Mouse (Mus musculus) left cerebral cortex, postnatal 36 days (tissue): ENCODE data around the gene Ralgapa2. TPM values are rescaled to one million over a fixed set of nuclear protein-coding genes. Genes with fewer than 3 reads are reported as not detected.
"Not testable (repeated sequence)": the region's sequence is repeated elsewhere in the genome, so short reads cannot be mapped to it uniquely, and the experiment has no call there.

Source experiments
- DNase-seq, 2 experiments: peaks; one replicate each; pipeline ENCODE4 v3.0.0; 2021 to 2022; ENCODE audit warnings: low spot score in 2 of 2, mixed read lengths in 1 of 2
- intact Hi-C: fragments of 180-260 bp; cut with DNase I; formaldehyde crosslinking; loops from one replicate; pipeline ENCODE4 v1.15.1; 2025
- total RNA-seq, 2 experiments: library from RNA; stranded (reverse); gene quantifications; 2 replicates each; pipeline ENCODE4 v1.2.3; 2021

Ralgapa2 gene
- total RNA-seq, 2 experiments from 2014 or later: 18.8 to 29.0 TPM

DNA sequence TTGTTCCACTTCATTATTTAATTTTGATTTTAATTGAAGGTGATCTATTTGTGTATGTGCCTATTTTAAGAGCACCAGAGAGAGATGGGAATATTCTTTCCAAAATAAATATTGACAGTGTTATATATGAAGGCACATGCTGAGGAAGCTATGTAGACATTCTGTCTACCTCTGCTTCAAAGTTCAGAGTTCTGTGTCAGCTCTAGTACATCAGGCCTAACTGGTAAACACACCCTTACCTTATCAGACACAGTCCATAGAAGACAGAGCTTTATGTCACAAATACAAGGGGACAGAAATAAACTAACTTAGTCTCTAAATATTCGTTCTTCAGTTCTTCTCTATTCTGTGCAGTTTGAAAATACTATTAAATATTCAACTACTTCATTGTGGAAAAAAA lies 12.1 kb downstream of the Ralgapa2 start:
- DNase-seq: no peak
- intact Hi-C loops: no loop called here

DNA sequence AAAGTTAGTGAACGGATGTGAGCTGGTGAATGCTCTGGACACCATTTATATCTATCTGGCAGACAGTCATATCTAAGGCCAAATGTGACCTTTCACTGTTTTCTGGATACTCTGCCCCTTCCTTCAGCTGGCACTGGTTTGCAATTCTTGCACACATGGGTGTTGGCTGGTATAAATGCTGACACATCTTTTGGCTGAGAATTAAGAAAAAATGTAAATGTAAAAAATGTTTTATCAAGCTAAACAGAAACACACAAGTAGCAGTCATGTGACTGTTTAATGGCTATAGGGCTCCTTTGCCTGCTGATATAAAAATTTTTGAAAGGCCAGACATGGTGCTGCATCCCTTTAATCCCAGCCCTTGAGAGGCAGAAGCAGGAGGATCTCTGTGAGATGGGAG lies 13.0 kb downstream of the Ralgapa2 start:
- DNase-seq: no peak
- intact Hi-C loops: no loop called here

DNA sequence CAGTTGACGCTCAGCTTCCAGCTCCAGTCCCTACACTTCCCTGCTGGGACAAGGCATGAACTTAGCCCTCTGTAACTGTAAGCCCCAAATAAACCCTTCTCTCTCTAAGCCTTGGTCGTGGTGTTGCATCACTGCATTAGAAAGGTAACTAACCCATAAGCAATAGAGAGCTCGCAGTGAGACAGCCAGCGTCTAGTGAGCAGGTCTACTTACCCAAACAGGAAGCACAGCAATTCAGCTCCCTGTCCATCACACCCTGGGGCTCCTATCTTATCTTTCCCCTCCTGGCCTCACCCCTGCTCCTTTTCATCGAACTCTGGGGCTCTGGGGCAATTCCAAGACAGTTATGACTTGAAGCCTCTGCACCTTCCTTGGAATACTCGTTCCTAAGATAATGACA lies 13.8 kb downstream of the Ralgapa2 start:
- DNase-seq: no peak
- intact Hi-C loops: no loop called here

DNA sequence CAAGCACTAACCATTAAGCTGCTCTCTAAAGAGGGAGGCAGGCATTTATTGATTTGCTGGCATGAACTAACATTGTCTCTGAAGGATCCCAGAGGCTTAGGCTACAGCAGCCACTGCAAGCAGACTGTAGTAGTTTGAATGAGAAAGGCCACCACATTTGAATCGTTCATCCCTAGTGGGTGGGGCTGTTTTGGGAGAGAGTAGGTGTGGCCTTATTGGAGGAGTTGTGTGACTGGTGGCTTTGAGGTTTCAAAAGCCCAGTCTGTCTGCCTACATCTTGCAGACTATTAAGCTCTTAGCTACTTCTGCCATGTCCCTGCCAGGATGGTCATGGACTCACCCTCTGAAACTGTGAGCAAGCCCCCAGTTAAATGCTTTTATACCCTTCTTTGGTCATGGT lies 15.1 kb downstream of the Ralgapa2 start:
- DNase-seq: no peak
- intact Hi-C loops: no loop called here

DNA sequence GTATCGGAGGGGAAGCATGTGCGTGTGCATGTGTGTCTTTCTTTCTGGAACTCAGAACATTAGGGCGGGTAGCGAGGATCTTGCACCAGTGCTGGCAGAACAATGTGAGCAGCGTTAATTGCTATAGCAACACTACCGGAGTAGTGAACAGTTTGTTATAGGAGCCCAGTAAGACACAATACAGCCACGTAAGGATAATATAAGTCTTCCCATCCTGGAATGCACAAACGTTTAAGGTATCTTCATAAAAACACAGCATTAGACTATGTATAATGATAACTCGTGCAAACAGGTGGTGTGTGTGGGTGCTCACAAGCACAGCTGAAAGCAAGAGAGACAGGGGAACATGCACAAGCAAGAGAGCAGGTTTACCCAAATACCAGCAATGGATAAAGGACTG lies 16.4 kb downstream of the Ralgapa2 start:
- intact Hi-C loops: no loop called here
- no peak for DNase-seq

DNA sequence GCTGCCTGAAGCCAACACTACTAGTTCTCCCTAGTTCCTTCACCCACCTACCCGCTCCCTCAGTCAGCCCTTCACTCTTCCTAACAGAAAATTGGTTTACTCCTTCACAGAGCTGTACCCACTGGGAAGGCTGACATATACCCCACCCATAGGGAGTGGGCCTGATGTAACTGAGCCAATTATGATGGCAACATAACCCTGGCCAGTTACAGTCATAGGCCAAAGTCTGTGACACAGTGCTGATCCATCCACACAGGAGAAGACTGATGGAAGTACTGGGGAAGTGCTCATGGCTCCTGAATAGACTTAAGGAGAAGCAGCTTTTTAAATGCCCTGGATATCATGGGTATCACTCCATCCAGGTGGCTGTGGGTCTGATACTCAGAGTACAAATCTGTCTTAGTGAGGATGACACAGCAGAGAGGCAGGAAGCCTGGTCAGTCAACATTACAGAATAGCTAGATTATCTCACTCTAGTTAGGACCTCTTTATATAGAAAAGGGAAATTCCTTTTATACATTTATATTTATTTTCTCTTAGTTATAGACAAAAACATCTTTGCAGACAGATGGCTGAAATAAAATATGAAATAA lies 18.7 kb downstream of the Ralgapa2 start:
- DNase-seq: no peak

DNA sequence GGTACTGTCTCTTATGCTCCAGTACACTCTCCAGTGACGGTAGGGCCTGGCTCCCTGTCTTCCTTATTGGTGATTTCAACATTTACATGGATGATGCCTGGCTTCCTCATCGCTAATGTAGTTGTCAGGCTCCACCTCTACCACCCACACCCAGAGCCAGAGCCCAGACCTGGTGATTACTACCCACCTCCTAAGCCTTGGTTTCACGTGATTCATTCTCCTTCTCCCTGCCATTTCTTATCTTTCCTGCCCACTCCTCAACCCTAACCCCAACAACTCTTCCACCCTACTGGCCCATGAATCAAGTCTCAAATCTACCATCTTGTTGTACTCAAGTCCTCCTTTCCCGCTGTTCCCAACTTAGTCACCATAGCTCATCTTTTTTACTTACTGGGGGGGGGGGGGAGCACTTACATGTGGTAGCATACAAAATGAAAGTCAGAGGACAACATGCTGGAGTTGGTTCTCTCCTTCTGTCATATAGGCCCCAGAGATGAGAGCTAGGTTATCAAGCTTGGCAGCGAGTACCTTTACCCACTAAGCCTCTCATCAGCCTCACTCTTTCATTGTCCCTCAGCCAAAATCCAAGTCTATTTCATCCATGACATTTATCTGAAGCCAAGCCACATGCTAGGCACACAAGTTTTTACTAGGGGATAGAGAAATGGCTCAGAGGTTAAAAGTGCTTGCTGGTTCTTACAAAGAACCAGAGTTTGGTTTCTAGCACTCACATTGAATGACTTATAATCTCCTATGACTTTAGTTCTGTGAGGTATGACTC lies 20.1 kb downstream of the Ralgapa2 start:
- intact Hi-C loops: no loop called here
- no peak for DNase-seq

More for the DNA sequence above, 18.7 kb downstream of the Ralgapa2 start:
- intact Hi-C loops: no loop called here

DNA sequence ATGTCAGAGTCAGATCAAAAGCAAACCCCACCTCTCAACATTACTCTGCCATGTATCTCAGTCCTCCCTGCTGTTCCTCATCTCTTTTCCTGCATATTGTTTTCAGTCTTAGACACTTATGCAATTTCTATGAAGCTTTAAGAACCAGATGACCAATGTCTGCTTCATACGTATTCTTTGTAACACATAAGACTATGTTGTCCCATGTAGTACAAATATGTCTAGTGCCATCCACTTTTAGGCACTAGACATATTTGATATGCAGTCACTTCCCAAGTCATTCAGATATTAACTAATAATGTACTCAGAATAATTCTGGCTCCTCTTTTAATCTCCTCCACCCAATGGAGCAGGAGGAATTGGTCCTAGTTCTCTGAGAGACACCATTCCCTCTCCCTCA lies 21.2 kb downstream of the Ralgapa2 start:
- intact Hi-C loops: no loop called here
- no peak for DNase-seq

DNA sequence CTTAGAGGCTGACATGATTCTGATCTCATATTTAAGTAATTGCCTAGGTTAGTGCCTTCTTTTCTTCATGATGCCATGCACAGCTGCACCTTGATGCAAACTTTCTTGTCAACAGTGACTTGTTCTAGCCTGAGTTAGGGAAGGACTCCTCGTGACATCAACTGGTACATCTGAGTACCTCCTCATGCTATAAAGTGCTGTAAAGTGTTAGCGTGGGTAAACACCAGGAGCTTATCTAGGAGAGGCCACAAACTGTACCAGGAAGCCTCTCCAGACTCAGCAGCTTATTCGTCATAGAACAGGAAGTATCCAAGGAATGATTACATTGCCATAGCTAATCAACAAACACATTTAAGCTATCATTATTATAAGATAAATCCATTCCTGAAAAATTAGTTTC lies 23.9 kb downstream of the Ralgapa2 start:
- intact Hi-C loops: no loop called here
- DNase-seq: no peak

DNA sequence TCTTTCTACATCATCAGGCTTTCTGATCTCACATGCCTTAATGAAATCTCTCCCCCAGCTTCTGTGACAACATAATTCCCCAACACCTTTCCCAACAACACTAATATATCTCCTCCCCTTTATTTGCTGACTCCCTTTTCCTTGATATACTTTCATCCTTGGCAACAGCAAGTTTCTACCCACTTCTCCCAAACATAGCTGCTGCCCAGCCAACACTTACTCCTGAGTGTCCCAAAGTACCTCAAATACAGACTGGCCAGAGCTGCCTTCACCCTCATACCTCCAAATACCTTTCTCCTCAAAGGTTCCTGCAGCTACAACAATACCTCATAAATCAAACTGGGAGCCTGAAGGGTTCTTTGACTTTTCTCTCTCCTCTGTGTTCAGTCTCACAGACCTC lies 29.3 kb downstream of the Ralgapa2 start:
- intact Hi-C loops: no loop called here
- DNase-seq: no peak

DNA sequence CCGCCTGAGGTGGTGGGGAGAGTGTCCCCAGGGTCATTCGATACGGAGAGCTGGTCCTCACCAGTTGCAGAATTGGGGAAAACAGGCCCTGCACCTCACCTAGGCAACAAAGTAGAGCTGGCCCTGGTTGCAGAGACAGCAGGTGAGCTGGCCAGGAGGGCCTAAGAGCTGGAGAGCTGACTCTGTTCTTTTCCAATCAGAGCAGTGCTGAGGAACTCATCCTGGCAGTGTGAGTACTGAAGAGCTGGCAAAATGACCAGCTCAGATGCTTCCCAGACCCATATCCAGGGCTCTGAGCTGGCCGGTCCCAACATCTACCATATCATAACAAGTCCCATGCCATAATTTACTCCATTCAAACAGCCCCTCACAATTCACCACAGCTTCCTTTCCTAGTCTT lies 34.7 kb downstream of the Ralgapa2 start:
- DNase-seq: no peak
- intact Hi-C loops: no loop called here

DNA sequence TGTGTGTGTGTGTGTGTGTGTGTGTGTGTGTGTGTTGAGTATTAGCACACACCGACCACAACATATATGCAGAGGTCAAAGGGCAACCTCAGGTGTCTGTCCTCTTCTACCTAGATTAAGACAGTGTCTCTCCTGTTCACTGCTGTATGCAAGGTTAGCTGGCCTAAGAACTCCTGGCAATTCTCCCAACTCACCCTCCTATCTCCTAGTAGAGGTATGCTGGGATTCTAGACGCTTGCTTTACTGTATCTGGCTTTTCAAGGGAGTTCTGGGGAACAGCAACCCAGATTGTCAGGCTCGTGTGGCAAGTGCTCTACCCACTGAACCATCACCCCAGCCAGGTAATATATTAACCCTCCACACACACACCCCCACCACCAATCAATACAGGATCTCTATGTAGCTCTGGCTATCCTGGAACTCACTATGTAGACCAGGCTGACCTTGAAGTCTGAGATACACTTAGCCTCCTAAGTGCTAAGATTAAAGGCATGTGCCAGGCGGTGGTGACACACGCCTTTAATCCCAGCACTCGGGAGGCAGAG lies 35.6 kb downstream of the Ralgapa2 start:
- intact Hi-C loops: no loop called here
- DNase-seq: no peak

DNA sequence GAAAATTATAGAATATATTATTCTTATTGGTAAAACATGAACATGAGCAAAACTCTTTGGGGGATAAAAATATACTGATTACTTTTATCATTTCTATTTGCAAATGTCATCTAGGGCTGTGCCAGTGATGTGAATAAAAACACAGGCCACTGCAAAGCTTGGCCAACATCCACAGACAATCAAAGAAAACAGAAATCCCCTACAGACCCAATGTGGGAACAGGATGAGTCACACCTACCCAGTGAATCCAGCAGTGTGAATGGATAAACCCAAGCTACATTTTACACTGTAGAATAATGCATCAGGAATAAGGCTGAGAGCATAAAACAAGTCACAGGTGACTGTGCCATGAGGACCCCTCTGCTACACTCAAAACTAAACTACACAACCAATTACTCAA lies 36.1 kb downstream of the Ralgapa2 start:
- DNase-seq: no peak
- intact Hi-C loops: no loop called here

DNA sequence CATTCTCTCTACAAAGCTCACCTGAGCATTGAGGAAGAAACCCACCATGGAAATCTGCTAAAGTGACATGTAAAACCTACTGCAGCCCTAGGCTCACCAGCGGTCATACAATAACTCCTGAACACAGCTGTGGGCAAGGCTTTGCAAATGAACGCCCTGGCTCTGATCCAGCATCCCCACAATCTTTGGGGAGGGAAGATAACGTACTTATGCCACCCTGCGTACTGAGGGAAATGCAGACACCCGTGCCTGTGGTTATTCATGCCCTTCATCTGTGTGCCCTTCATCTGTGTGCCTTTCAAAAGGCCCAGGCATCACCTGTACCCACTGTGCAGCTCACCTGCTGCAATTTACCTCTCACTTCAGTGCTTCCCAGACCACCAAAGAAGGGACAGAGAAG lies 41.2 kb downstream of the Ralgapa2 start:
- DNase-seq: no peak
- intact Hi-C loops: no loop called here

DNA sequence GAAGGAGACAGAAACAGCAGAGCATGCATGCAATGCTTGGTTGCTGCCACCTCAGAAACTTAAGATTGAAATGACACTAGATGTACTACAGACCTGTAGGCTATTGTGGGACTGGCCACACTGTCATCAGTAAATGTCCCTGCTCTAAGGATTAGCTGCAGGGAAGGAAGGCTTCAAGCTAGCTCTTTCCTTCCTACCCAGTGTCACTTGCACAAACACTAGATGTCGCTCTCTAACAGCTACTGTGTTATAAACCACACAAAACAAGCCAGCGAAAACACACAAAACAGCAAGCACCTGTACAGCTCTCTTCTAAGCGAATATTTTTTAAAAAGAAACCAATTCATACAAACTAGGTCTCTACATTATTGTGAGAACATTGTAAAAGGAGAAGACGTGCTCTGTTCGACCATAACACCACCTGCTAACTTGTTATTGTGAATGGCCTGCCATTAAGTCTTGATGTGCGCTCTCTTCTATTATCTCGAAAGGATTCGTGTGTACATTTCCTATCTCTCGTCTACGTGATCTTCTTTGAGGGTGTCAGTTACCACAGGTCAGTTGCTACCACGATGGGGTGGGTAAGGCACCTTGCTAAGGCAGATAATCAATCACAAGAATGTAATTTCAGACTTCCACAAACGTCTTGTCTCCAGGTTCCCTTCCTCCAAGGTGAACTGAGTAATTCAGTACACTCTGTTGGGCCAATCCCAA lies 42.3 kb downstream of the Ralgapa2 start:
- intact Hi-C loops: loop anchor here (1.0 kb wide), 1 partner anchor 143 kb away; no protein-coding TSS in a partner anchor
- DNase-seq: peak in 1 of 2 experiments; percentile 24

DNA sequence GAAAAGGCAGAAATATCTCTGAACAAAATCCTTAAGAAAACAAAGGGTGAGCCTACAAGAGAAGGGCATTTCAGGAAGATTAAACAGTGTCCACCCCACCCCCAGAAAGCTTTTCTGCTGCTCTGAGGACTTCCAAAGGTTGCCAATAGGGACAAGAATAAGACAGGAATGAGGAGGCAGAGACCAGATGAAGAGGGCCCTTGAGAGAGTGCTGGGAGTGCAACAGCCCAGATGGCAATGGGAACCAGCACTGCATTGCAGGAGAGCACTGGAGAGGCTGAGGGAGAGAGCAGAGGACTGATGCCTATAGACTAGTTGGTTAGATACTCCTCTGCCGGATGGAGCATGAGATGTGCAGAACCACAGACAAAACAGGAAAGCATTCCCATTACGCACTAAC lies 43.2 kb downstream of the Ralgapa2 start:
- intact Hi-C loops: loop anchor here (1.0 kb wide), 1 partner anchor 144 kb away; no protein-coding TSS in a partner anchor

DNA sequence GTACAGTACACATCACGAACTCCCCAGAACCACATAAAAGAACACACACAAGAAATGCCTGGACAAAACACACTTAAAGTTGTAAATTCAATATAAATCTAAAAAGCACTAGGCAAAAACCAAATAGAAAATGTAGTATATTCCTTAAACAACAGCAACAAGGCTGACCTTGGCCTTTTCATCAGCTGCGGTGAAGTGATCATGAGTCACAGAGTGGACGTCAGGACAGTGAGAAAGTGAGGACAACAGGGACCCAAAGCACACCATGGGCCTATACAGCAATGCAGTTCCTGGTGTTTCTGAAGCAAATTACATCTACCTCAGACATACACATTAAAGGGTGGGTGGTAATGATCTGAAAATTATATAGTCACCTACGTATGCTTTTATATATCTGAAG lies 44.1 kb downstream of the Ralgapa2 start:
- no peak for DNase-seq
- intact Hi-C loops: no loop called here

More for the DNA sequence above, 43.2 kb downstream of the Ralgapa2 start:
- DNase-seq: no peak

DNA sequence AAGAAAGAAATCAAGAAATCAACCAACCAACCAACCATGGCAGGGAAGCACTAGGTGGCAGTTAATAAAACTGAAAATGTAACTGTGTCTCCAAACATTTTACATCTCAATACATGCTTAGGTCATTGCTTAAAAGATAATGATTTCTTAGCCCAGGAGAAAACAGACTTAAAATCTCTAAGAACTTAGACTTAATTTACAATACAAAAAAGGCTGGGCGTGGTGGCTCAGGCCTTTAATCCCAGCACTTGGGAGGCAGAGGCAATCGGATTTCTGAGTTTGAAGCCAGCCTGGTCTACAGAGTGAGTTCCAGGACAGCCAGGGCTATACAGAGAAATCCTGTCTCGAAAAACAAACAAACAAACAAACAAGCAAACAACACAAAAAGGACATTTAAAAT lies 45.3 kb downstream of the Ralgapa2 start:
- DNase-seq, intact Hi-C loops: not testable (repeated sequence)

DNA sequence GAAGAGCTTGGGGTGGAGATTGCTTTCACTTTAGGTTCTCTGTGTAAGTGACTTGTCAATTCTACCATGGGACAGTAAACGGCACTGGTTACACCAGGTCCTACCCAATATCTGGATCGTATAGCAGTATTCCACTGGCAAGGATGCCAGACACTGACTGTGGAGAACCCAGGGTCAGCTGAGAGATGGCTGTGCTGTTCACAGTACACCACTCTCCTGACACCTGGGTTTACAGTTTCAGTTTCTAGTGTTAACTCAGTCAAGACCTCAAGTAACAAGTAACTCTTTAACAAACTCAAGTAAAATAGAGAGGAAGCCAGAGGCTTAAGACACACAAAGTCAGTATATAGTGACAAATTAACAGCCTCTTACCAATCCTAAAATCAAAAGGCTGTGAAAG lies 54.6 kb downstream of the Ralgapa2 start:
- DNase-seq: no peak
- intact Hi-C loops: no loop called here

DNA sequence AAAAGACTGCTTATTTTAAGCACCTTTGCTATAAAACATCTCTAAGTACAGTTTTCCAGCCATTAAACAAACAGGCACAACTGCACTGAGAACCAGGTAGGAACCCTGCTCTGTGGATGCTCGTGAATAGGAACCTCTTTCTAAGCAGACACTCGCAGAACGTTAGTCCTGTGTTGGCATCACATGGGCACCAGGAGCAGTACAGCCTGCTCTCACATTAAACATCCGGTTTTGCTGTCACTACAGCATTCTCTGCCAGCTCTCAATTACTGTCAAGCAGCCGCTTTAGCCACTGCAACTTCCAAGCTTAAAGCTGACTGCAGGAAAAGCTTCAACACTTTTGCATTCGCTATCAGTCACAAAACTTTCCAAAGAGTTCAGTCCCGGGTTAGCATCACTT lies 55.5 kb downstream of the Ralgapa2 start:
- no peak for DNase-seq
- intact Hi-C loops: no loop called here

DNA sequence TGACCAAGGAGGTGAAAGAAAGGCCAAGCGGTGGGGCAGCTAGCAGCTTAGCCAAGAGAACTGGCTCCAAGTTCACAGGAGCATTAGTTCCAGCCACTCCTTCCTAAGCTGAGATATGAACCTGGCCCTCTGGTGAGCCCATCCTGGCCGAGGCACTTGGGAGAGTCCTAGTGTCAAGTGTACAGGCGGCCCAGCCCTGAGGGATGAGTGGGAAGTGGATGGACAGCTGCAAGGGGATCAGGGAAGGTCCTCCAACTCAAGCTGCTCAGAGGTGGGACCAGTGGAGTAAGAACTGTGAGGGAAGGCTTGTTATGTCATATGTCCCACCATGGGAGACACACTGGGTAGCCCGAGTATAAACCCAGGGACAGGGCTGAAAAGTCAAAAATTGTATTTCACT lies 56.1 kb downstream of the Ralgapa2 start:
- DNase-seq: no peak
- intact Hi-C loops: no loop called here
